8 mouse cellular contexts compared by ENCODE assay signal in genomic region chrX:101273410-101273809, GRCm38 (mm10). TPM values are rescaled to one million over a fixed set of nuclear protein-coding genes. Genes with fewer than 3 reads are reported as not detected.
DNase-seq lines count a peak whose midpoint lies in the region; ATAC-seq and TF ChIP-seq lines count a peak whose summit lies in the region.

No protein-coding gene starts in this region.

- peak overlapping the region; percentile 61 for H3K4me3 ChIP-seq in kidney, embryonic 15.5 days (replicated peaks)
- peak overlapping the region; percentile 27; the same call in 1 of the 2 replicates for H3K4me3 ChIP-seq in bone marrow macrophage, adult 2 months (ENCODE audit: insufficient read depth, low read length)
- peak overlapping the region; percentile 41 for H3K4me3 ChIP-seq in neural tube, embryonic 14.5 days (ENCODE audit: low read depth, low read length)

- no peak for TF ChIP-seq POLR2A in bone marrow macrophage, adult 2 months (IDR thresholded peaks at IDR 0.05; ENCODE audit: borderline replicate concordance, low read depth, low read length)

- 0 out of 2 replicates have a peak overlapping the region, but pooled peaks have one; percentile 32 for H3K27ac ChIP-seq in kidney, embryonic 15.5 days
- H3K27ac ChIP-seq in bone marrow macrophage, adult 2 months (ENCODE audit: insufficient read depth, low read depth, low read length): peak overlapping the region; percentile 14; the same call in 1 of the 2 replicates
- no peak overlapping the region for H3K27ac ChIP-seq in neural tube, embryonic 14.5 days (ENCODE audit: low read depth, low read length)

- H3K36me3 ChIP-seq in kidney, embryonic 15.5 days: peaks cover 25% of the 10 kb centered on the region; the same call in 1 of the 2 replicates
- no peaks in the 10 kb centered on the region; the same call in 1 of the 2 replicates for H3K36me3 ChIP-seq in neural tube, embryonic 14.5 days (ENCODE audit: control insufficient read depth, insufficient read depth, low read length)

- H3K4me1 ChIP-seq in kidney, embryonic 15.5 days: peaks cover 7% of the 10 kb centered on the region; the same call in 1 of the 2 replicates
- peaks cover 15% of the 10 kb centered on the region for H3K4me1 ChIP-seq in bone marrow macrophage, adult 2 months (ENCODE audit: control insufficient read depth, insufficient read depth, low read length)
- H3K4me1 ChIP-seq in neural tube, embryonic 14.5 days (ENCODE audit: control insufficient read depth, insufficient read depth, low read length): no peaks in the 10 kb centered on the region

- WGBS in kidney, embryonic 15.5 days: 20% methylated on average over 6 of the region's 6 CpGs
- 13% methylated on average over 6 of the region's 6 CpGs for WGBS in neural tube, embryonic 14.5 days

- no peak for TF ChIP-seq CTCF in bone marrow macrophage, adult 2 months (IDR thresholded peaks at IDR 0.05; ENCODE audit: low read depth, low read length)

- H3K4me2 ChIP-seq in kidney, embryonic 15.5 days: peak overlapping the region; percentile 53
- H3K4me2 ChIP-seq in neural tube, embryonic 14.5 days (ENCODE audit: low read depth, low read length): peak overlapping the region; percentile 34; the same call in 1 of the 2 replicates

- no peaks in the 10 kb centered on the region for H3K9me3 ChIP-seq in kidney, embryonic 15.5 days (replicated peaks)
- H3K9me3 ChIP-seq in neural tube, embryonic 14.5 days (ENCODE audit: control insufficient read depth, low read length): no peaks in the 10 kb centered on the region

- peaks cover 16% of the 10 kb centered on the region for H3K27me3 ChIP-seq in kidney, embryonic 15.5 days
- no peaks in the 10 kb centered on the region for H3K27me3 ChIP-seq in neural tube, embryonic 14.5 days (ENCODE audit: control insufficient read depth, insufficient read depth, low read length)

- DNase-seq in kidney, postnatal 14 days: no peak
- DNase-seq in right cerebral cortex, postnatal 36 days (ENCODE audit: low spot score in 2 of 2): no peak
- no peak for DNase-seq in retina, postnatal 1 day

- peak; percentile 15 for ATAC-seq in kidney, embryonic 15.5 days (replicated peaks; ENCODE audit: low FRiP score)
- ATAC-seq in inflammation-experienced regulatory T-cells, adult 6 months: peak; percentile 26
- peak; percentile 15; the same call in 1 of the 2 replicates for ATAC-seq in neural tube, embryonic 14.5 days (ENCODE audit: low read depth)
- ATAC-seq in cerebellum, adult (ENCODE audit: insufficient number of reproducible peaks, low FRiP score, low TSS enrichment): no peak

- no peak overlapping the region for H3K9ac ChIP-seq in kidney, embryonic 15.5 days
- H3K9ac ChIP-seq in neural tube, embryonic 14.5 days (replicated peaks; ENCODE audit: low read depth, low read length): no peak overlapping the region

RNA-seq across cellular contexts. Expression of gene Med12, which starts 0.4 kb away (rescaled TPM):
- 32.3 and 35.6 TPM in 2 replicates for polyA plus RNA-seq in kidney, embryonic 15.5 days (2015; fragmentation: Nextera tagmentation; extraction: Ambion mirVana)
- polyA plus RNA-seq in bone marrow macrophage, adult 2 months (2012; ENCODE audit: insufficient read depth, insufficient read length, missing spikeins): 64.7 and 73.5 TPM in 2 replicates
- polyA plus RNA-seq in inflammation-experienced regulatory T-cells, adult 6 months (2017; shearing (Covaris generic)): 10 to 100 TPM; 55.5 to 98.4 (median 75.3) TPM
- polyA plus RNA-seq in neural tube, embryonic 14.5 days (2014; fragmentation: Nextera tagmentation; extraction: Ambion mirVana): 32.0 and 34.2 TPM in 2 replicates

RNA-seq across cellular contexts. Expression of gene Gm20489, which starts 4.6 kb away (rescaled TPM):
- not detected in 2 replicates for polyA plus RNA-seq in kidney, embryonic 15.5 days (2015; fragmentation: Nextera tagmentation; extraction: Ambion mirVana)
- 2.3 TPM in 1 of 2 replicates, not detected in the other for polyA plus RNA-seq in bone marrow macrophage, adult 2 months (2012; ENCODE audit: insufficient read depth, insufficient read length, missing spikeins)
- polyA plus RNA-seq in inflammation-experienced regulatory T-cells, adult 6 months (2017; shearing (Covaris generic)): 1 to 10 TPM in 1 of 3 experiments, not detected in 2; 1.3 TPM
- not detected in 2 replicates for polyA plus RNA-seq in neural tube, embryonic 14.5 days (2014; fragmentation: Nextera tagmentation; extraction: Ambion mirVana)

RNA-seq across cellular contexts. Expression of gene Il2rg, which starts 5.4 kb away (rescaled TPM):
- polyA plus RNA-seq in kidney, embryonic 15.5 days (2015; fragmentation: Nextera tagmentation; extraction: Ambion mirVana): 21.1 and 22.2 TPM in 2 replicates
- polyA plus RNA-seq in bone marrow macrophage, adult 2 months (2012; ENCODE audit: insufficient read depth, insufficient read length, missing spikeins): 167 and 176 TPM in 2 replicates
- 1,000 to 10,000 TPM; 1,580 to 1,755 (median 1,720) TPM for polyA plus RNA-seq in inflammation-experienced regulatory T-cells, adult 6 months (2017; shearing (Covaris generic))
- polyA plus RNA-seq in neural tube, embryonic 14.5 days (2014; fragmentation: Nextera tagmentation; extraction: Ambion mirVana): 2.7 and 5.1 TPM in 2 replicates

RNA-seq across cellular contexts. Expression of gene Gm614, which starts 9.6 kb away (rescaled TPM):
- polyA plus RNA-seq in kidney, embryonic 15.5 days (2015; fragmentation: Nextera tagmentation; extraction: Ambion mirVana): 0.23 TPM in 1 of 2 replicates, not detected in the other
- 2.3 TPM in 1 of 2 replicates, not detected in the other for polyA plus RNA-seq in bone marrow macrophage, adult 2 months (2012; ENCODE audit: insufficient read depth, insufficient read length, missing spikeins)
- 1 to 10 TPM in 2 of 3 experiments, not detected in 1; 2.1 to 2.6 TPM for polyA plus RNA-seq in inflammation-experienced regulatory T-cells, adult 6 months (2017; shearing (Covaris generic))
- polyA plus RNA-seq in neural tube, embryonic 14.5 days (2014; fragmentation: Nextera tagmentation; extraction: Ambion mirVana): not detected in 2 replicates

RNA-seq across cellular contexts. Expression of gene Foxo4, which starts 19.1 kb away (rescaled TPM):
- polyA plus RNA-seq in kidney, embryonic 15.5 days (2015; fragmentation: Nextera tagmentation; extraction: Ambion mirVana): 3.2 and 3.3 TPM in 2 replicates
- 27.9 and 29.2 TPM in 2 replicates for polyA plus RNA-seq in bone marrow macrophage, adult 2 months (2012; ENCODE audit: insufficient read depth, insufficient read length, missing spikeins)
- polyA plus RNA-seq in inflammation-experienced regulatory T-cells, adult 6 months (2017; shearing (Covaris generic)): 1 to 10 TPM; 3.6 to 4.7 (median 4.7) TPM
- 0.55 and 0.59 TPM in 2 replicates for polyA plus RNA-seq in neural tube, embryonic 14.5 days (2014; fragmentation: Nextera tagmentation; extraction: Ambion mirVana)
